Comparison of ENCODE assay signal across 11 mouse cellular contexts in genomic region chr5:90641218-90641610, GRCm38 (mm10). TPM values are rescaled to one million over a fixed set of nuclear protein-coding genes. Genes with fewer than 3 reads are reported as not detected.
DNase-seq lines count a peak whose midpoint lies in the region; ATAC-seq and TF ChIP-seq lines count a peak whose summit lies in the region.
"Had no signal": no experiment of that assay in that cellular context is flagged by ENCODE, and none has a peak within 500 bp of the region (broad histone marks: within the 10 kb centered on the region; RNA-seq: fewer than 3 reads in every experiment).

No protein-coding gene starts in this region.

- 0 out of 2 replicates have a peak, but pooled peaks cover 5% of the 10 kb centered on the region for H3K27me3 ChIP-seq in midbrain, embryonic 13.5 days
- H3K27me3 ChIP-seq in midbrain, postnatal 0 days (ENCODE audit: insufficient read depth, low read length) = no peaks in the 10 kb centered on the region
- no peaks in the 10 kb centered on the region; the same call in 1 of the 2 replicates for H3K27me3 ChIP-seq in liver, embryonic 14.5 days (ENCODE audit: control insufficient read depth, insufficient read depth, low read length)

- no peak overlapping the region for H3K4me3 ChIP-seq in midbrain, embryonic 13.5 days (replicated peaks)
- H3K4me3 ChIP-seq in midbrain, postnatal 0 days (ENCODE audit: low read depth, low read length) = no peak overlapping the region
- no peak overlapping the region for H3K4me3 ChIP-seq in liver, embryonic 14.5 days (ENCODE audit: insufficient read depth in 1 of 2, low read depth in 2 of 2, low read length in 2 of 2)
- H3K4me3 ChIP-seq: erythroblast, embryonic 14.5 days had no signal

- ATAC-seq in midbrain, embryonic 13.5 days = 0 out of 2 replicates have a peak, but pooled peaks have one; percentile 10
- no peak for ATAC-seq in midbrain, postnatal 0 days (ENCODE audit: low FRiP score)
- ATAC-seq in liver, embryonic 14.5 days (ENCODE audit: insufficient read depth) = peak; percentile 47; the same call in 1 of the 2 replicates

- DNase-seq in kidney, adult 9 months = peak; percentile 27
- no peak for DNase-seq in kidney, postnatal 25 days
- no peak for DNase-seq in midbrain, postnatal 0 days (ENCODE audit: low spot score)
- DNase-seq in liver, embryonic 14.5 days (ENCODE audit: low read depth in 3 of 3, low spot score in 3 of 3) = peak in 1 of 3 experiments; percentile 7
- peak; percentile 76 for DNase-seq in yolk sac, embryonic 10.5 days (ENCODE audit: low spot score)
- no peak for DNase-seq in gastrocnemius, adult 18-20 months (ENCODE audit: low spot score)
- DNase-seq: cerebellum, adult 11 months; right cerebral cortex, postnatal 14 days had no signal

- H3K4me2 ChIP-seq in midbrain, embryonic 13.5 days (replicated peaks) = no peak overlapping the region
- no peak overlapping the region for H3K4me2 ChIP-seq in midbrain, postnatal 0 days (ENCODE audit: low read depth, low read length, poor library complexity, severe bottlenecking)
- peak overlapping the region; percentile 59 for H3K4me2 ChIP-seq in liver, embryonic 14.5 days (ENCODE audit: low read depth)

- H3K9ac ChIP-seq in midbrain, embryonic 13.5 days (replicated peaks) = no peak overlapping the region
- no peak overlapping the region for H3K9ac ChIP-seq in midbrain, postnatal 0 days (replicated peaks; ENCODE audit: low read length, poor library complexity, severe bottlenecking)
- H3K9ac ChIP-seq in liver, embryonic 14.5 days (replicated peaks) = no peak overlapping the region

- no peaks in the 10 kb centered on the region for H3K36me3 ChIP-seq in midbrain, embryonic 13.5 days
- H3K36me3 ChIP-seq in midbrain, postnatal 0 days (ENCODE audit: insufficient read depth, low read length) = no peaks in the 10 kb centered on the region
- no peaks in the 10 kb centered on the region for H3K36me3 ChIP-seq in liver, embryonic 14.5 days (replicated peaks; ENCODE audit: control insufficient read depth, insufficient read depth, low read depth)
- H3K36me3 ChIP-seq: midbrain, embryonic 12.5 days had no signal

- no peak for TF ChIP-seq EP300 in liver, embryonic 14.5 days (IDR thresholded peaks at IDR 0.05; ENCODE audit: low read depth)

- H3K27ac ChIP-seq in midbrain, embryonic 13.5 days = no peak overlapping the region
- H3K27ac ChIP-seq in midbrain, postnatal 0 days (ENCODE audit: low read depth, low read length) = no peak overlapping the region
- no peak overlapping the region for H3K27ac ChIP-seq in liver, embryonic 14.5 days
- H3K27ac ChIP-seq: midbrain, embryonic 12.5 days had no signal

- peaks cover 7% of the 10 kb centered on the region for H3K4me1 ChIP-seq in midbrain, embryonic 13.5 days (replicated peaks)
- 0 out of 2 replicates have a peak, but pooled peaks cover 3% of the 10 kb centered on the region for H3K4me1 ChIP-seq in midbrain, postnatal 0 days (ENCODE audit: insufficient read depth, low read length)
- H3K4me1 ChIP-seq in liver, embryonic 14.5 days (replicated peaks; ENCODE audit: control insufficient read depth in 2 of 2, insufficient read depth in 2 of 2, low read length in 1 of 2) = no peaks in the 10 kb centered on the region

- H3K9me3 ChIP-seq in midbrain, embryonic 13.5 days = no peaks in the 10 kb centered on the region
- H3K9me3 ChIP-seq in midbrain, postnatal 0 days (ENCODE audit: low read length) = no peaks in the 10 kb centered on the region
- no peaks in the 10 kb centered on the region for H3K9me3 ChIP-seq in liver, embryonic 14.5 days (ENCODE audit: control insufficient read depth, low read length)
- H3K9me3 ChIP-seq: midbrain, embryonic 12.5 days had no signal

- TF ChIP-seq CTCF in midbrain, postnatal 0 days (IDR thresholded peaks at IDR 0.05) = no peak
- TF ChIP-seq CTCF in liver, embryonic 14.5 days (IDR thresholded peaks at IDR 0.05; ENCODE audit: low read depth) = no peak

- 77% methylated on average over 10 of the region's 10 CpGs for WGBS in midbrain, embryonic 13.5 days
- WGBS in midbrain, postnatal 0 days = 76% methylated on average over 10 of the region's 10 CpGs
- 43% methylated on average over 10 of the region's 10 CpGs for WGBS in liver, embryonic 14.5 days (ENCODE audit: insufficient replicate concordance)

RNA-seq across cellular contexts. Expression of gene Rassf6, which starts 0.8 kb away (rescaled TPM):
- 0.40 and 0.57 TPM in 2 replicates for polyA plus RNA-seq in midbrain, embryonic 13.5 days (2015; fragmentation: Nextera tagmentation; extraction: Ambion mirVana)
- 1.9 and 2.5 TPM in 2 replicates for total RNA-seq in midbrain, postnatal 0 days (2014; rRNA removed)
- 2.0 and 2.4 TPM in 2 replicates for polyA plus RNA-seq in midbrain, postnatal 0 days (2015; fragmentation: Nextera tagmentation; extraction: Ambion mirVana)
- 1.4 and 2.4 TPM in 2 replicates for polyA plus RNA-seq in liver, embryonic 14.5 days (2012; rRNA removed)
- polyA plus RNA-seq in liver, embryonic 14.5 days (2014; fragmentation: Nextera tagmentation; extraction: Ambion mirVana) = 3.6 and 3.7 TPM in 2 replicates
- not detected for total RNA-seq in gastrocnemius, adult 18-20 months (2021)
- polyA plus RNA-seq: erythroblast, embryonic 14.5 days had no signal

Comparison
In these comparisons a context has a peak if more than half of its experiments do, and no peak if none do; other contexts are left out.
1. DNase-seq: peak in kidney, adult 9 months (single experiment) and yolk sac, embryonic 10.5 days (single experiment); none in kidney, postnatal 25 days (0 of 2), midbrain, postnatal 0 days (single experiment) and gastrocnemius, adult 18-20 months (single experiment).